Mouse (Mus musculus) inflammation-experienced regulatory T-cells (primary cell): ENCODE measurements around the gene Vpreb2. TPM values are rescaled to one million over a fixed set of nuclear protein-coding genes. Genes with fewer than 3 reads are reported as not detected.

Experiments
- polyA plus RNA-seq, 2 experiments: library from polyadenylated mRNA; unstranded; fragments of 100-300 nt; shearing (Covaris generic); gene quantifications; one replicate each; pipeline ENCODE4 v1.2.1; 2017

Vpreb2 gene
- polyA plus RNA-seq = not detected

GRCm38 (mm10) chr16:17980128-17980527 lies at the start of gene Vpreb2:
Gene Vpreb2, plus strand, starts transcription at chr16:17980428.

Other genes starting within 250 kb of the Vpreb2 start
- 100 to 1,000 TPM; 113 to 152 TPM for gene Med15, start 247.5 kb upstream of the Vpreb2 start, polyA plus RNA-seq
- 10 to 100 TPM; 17.2 to 17.9 TPM for gene Klhl22, start 220.8 kb upstream of the Vpreb2 start, polyA plus RNA-seq
- gene Scarf2, start 183.1 kb upstream of the Vpreb2 start, polyA plus RNA-seq = not detected
- under 1 TPM; 0.25 to 0.83 TPM for gene B830017H08Rik, start 147.3 kb upstream of the Vpreb2 start, polyA plus RNA-seq
- 1 to 10 TPM in 1 of 2 experiments, under 1 TPM in 1; 0.99 to 2.4 TPM for gene Car15, start 142.1 kb upstream of the Vpreb2 start, polyA plus RNA-seq
- gene Gm20518, start 88.8 kb upstream of the Vpreb2 start, polyA plus RNA-seq = under 1 TPM; 0.14 to 0.22 TPM
- under 1 TPM; 0.11 to 0.43 TPM for gene Tssk1, start 86.2 kb upstream of the Vpreb2 start, polyA plus RNA-seq
- 10 to 100 TPM; 58.5 to 75.6 TPM for gene Dgcr2, start 81.9 kb upstream of the Vpreb2 start, polyA plus RNA-seq
- 1 to 10 TPM in 1 of 2 experiments, not detected in 1; 2.0 TPM for gene Tssk2, start 81.8 kb upstream of the Vpreb2 start, polyA plus RNA-seq
- gene Ess2, start 69.1 kb upstream of the Vpreb2 start, polyA plus RNA-seq = 10 to 100 TPM; 65.5 TPM
- gene Gsc2, start 65.4 kb upstream of the Vpreb2 start, polyA plus RNA-seq = not detected
- 10 to 100 TPM; 49.8 to 51.9 TPM for gene Slc25a1, start 52.2 kb upstream of the Vpreb2 start, polyA plus RNA-seq
- 10 to 100 TPM; 30.2 to 32.6 TPM for gene Dgcr6, start 72.4 kb downstream of the Vpreb2 start, polyA plus RNA-seq
- gene Prodh, start 109.8 kb downstream of the Vpreb2 start, polyA plus RNA-seq = 1 to 10 TPM; 3.7 to 5.0 TPM
- not detected for gene Rtn4r, start 147.2 kb downstream of the Vpreb2 start, polyA plus RNA-seq
- gene Ccdc188, start 237.5 kb downstream of the Vpreb2 start, polyA plus RNA-seq = not detected